Mouse (Mus musculus) right cerebral cortex, postnatal 14 days (tissue): ENCODE measurements around the gene Gm9602.
A peak's percentile ranks its signal among the peaks of the same experiment; 100 is the strongest.
"Not testable (repeated sequence)": the region's sequence is repeated elsewhere in the genome, so short reads cannot be mapped to it uniquely, and the experiment has no call there.

Experiments
- DNase-seq: peaks from one replicate; pipeline ENCODE4 v3.0.0; 2022

The Gm9602 gene

DNA sequence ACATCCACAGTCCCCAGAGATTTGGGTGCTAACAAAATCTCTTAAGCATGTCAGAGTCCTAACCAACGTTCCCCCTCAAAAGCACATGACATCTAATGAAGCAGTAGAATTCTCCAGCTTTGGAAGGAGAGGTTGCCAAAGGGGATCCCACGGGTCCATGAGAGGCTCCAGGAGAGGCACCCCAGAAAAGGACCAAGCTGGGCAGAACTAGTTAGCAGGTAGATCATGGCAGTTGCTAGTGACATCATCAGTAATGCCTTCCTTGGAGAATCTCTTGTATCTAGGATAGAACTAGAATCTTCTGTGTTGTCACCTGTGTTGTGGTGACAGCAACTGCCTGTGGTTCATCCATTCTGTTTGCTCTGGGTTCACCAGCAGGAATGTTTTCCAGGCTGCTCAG is at the start of gene Gm9602:
Gm9602 (plus strand) TSS at position 301 of the 400 bp plus-strand sequence.
- DNase-seq, result not testable (repeated sequence)

DNA sequence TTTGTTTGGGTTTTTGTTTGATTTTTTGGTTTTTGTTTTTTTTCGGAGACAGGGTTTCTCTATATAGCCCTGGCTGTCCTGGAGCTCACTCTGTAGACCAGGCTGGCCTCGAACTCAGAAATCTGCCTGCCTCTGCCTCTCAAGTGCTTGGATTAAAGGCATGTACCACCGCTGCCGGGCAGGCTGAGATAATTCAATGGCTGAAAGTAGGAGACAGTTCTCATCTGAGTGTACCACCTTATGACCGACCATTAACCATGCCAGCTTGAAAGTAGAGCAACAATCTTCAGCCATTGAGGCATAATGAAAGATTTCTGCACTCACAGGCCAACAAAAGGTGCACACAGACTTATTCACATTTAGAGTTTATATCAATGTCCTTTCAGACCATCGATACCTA is 30.3 kb downstream of the Gm9602 start:
- DNase-seq, result peak; percentile 2

DNA sequence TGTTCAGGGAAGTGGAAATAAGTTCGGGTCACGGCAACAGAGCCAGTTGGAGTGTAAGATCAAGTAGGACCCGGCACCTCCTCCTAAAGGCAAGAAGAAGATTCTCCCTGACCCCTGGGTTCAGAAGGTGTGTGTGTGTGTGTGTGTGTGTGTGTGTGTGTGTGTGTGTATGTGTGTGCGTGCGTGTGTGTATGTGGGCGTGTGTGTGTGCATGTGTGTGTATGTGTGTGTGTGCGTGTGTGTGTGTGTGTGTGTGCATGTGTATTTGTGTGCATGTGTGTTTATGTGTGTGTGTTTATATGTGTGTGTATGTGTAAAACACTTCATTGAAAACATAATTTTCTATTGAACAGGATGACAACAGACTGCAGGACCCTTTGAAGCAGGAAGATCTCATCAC is 45.8 kb downstream of the Gm9602 start:
- peak; percentile 2 for DNase-seq
